Mouse (Mus musculus): ENCODE measurements at regions not wholly inside any gene's neighbourhood (a gene's known extent, or its start where the extent isn't known, plus 50 kb on each side); places are given as distances from the start of the nearest gene placed in this dataset.

DNA sequence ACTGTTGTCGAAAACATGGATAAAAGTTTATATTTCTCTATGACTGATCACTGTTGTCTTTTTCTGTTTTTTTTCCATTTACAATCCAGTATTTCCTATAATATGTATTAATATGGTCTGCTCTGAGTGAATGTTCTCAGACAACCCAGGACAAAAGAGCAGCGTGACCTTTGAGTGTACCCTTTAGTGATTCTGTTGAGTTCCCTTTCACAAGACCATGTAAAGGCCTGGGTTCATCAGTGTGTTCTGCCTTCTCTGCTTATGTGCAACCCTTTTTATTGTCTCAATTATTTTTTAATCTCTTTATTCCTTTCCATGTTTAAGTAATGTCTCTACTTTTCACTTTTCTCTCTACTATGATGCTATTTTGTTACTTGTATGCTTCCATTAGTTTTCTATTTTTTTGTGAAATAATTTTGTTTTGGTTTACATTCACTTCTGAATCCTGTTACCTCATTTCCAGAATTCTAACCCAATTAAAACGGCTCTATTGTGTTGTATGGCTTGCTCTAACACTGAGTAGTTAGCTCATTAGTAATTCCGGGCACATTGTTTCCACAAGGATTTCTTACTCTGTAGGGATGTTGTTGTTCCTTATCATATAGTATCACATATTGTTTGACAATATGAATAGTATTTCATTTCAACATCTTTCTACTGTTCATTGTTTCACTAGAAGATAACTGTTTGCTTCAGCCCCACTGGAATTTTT is 523.9 kb upstream of the Hsf2 start:
- TF ChIP-seq CTCF (IDR thresholded peaks at IDR 0.05), result no peak
- no peak overlapping the region for H3K27ac ChIP-seq
- no peak overlapping the region for H3K4me3 ChIP-seq
- intact Hi-C loops (cut with DNase I), result no loop called here
- DNase-seq, result no peak

DNA sequence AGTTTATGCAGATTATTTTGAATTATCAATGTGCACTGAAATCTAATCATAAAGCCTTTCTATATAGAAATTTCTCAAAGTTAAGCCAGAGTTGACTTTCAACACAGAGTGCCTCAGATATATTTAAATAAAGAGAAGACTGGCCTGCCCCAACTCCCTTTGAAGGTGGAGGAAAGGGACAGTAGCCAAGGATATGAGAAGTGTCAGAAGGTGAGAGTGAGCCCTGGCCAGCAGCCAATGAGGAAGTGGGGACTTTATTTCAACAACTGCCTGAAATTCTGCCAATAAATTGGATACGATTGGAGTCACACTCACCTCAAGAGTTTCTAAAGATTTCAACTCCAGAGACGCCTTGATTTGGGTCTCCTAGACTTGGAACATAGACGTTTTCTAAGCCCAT is 523.0 kb upstream of the Hsf2 start:
- intact Hi-C loops (cut with DNase I), result no loop called here
- no peak overlapping the region for H3K27ac ChIP-seq
- no peak for TF ChIP-seq CTCF (IDR thresholded peaks at IDR 0.05)
- DNase-seq, result no peak
- H3K4me3 ChIP-seq, result no peak overlapping the region

DNA sequence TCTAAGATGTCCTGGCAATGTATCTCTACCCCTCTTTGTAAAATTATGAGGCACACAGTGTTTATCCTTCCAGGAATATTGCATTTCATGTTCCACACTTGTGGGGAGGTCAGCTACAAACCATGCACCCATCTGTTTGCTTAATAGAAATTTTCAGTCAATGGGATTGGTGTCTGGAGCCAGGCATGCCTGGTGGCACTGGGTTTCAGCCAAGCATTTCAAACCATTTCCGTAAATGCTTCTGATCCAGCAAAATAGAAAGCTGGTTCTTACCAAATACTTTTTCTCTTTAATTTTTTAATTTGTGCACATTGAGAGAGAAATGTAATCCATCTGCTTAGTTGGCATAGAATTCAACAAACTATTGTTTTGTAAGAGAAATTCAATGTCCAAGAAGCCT is 517.3 kb upstream of the Hsf2 start:
- intact Hi-C loops (cut with DNase I), result no loop called here
- Histone ChIP-seq H3K4me3 (no peak overlapping the region), H3K27ac (0 out of 2 replicates have a peak overlapping the region, but pooled peaks have one; percentile 20)
- DNase-seq, result no peak
- TF ChIP-seq CTCF (IDR thresholded peaks at IDR 0.05), result no peak

DNA sequence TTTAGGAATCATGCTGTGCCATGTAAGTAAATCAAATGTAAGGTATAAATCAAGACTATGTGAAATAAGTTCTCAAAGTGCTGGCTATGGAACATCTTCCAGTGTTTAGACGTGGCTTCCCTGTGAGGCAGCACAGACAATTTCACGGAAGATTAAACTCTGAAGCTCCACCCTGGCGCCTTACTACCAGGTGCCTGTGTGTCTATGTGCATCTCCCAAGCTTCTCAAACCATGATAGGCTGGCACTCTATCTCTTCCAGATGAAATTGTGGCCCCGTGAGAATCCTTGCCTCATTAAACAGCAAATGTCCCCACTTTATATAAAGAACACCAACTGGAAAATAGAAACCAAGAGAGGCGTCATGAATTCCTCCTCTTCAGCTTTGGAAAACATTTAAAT is 511.4 kb upstream of the Hsf2 start:
- no peak for DNase-seq
- Histone ChIP-seq H3K4me3 (no peak overlapping the region), H3K27ac (no peak overlapping the region)
- intact Hi-C loops (cut with DNase I), result no loop called here
- TF ChIP-seq CTCF (IDR thresholded peaks at IDR 0.05), result no peak

DNA sequence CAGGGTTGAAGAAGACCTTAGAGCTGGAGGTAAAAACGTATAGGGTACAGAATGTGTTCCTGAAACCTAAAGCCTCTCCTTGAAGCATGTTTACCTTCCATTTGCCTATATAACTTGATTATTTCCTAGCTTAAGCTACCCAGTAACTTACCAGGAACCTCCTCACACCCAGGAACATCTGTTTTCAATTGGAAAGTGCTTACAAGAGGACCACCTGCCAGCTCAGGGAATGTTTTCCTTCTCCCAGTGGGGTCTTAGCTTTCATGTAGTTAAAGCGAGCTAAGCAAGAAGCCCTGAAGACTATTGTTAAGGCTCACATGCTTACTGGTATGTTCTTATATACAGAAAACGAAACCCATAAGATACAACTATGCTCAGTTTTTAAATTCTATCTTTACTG is 506.6 kb upstream of the Hsf2 start:
- Histone ChIP-seq H3K4me3 (no peak overlapping the region), H3K27ac (no peak overlapping the region)
- no peak for TF ChIP-seq CTCF (IDR thresholded peaks at IDR 0.05)
- intact Hi-C loops (cut with DNase I), result no loop called here
- DNase-seq, result no peak

DNA sequence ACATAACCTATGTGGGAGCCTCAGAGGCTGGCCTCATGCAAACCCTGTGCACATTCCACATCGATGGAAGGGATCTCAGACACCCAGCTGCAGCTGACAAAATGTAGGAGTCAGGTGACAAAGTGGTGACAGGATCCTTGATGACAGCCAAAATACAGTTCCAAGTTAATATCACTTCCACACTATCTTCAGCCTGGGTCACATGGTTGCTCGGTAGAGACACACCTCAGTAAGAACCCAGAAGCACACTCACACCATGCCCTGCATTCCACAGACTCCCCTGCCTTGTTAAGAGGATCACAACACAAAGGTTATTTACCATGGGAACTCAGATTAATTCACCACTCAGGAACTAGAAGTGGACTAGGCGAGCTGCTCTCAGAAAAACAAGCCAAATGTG is 505.4 kb upstream of the Hsf2 start:
- no peak for TF ChIP-seq CTCF (IDR thresholded peaks at IDR 0.05)
- no peak overlapping the region for H3K27ac ChIP-seq
- no peak overlapping the region for H3K4me3 ChIP-seq
- no peak for DNase-seq
- intact Hi-C loops (cut with DNase I), result no loop called here

DNA sequence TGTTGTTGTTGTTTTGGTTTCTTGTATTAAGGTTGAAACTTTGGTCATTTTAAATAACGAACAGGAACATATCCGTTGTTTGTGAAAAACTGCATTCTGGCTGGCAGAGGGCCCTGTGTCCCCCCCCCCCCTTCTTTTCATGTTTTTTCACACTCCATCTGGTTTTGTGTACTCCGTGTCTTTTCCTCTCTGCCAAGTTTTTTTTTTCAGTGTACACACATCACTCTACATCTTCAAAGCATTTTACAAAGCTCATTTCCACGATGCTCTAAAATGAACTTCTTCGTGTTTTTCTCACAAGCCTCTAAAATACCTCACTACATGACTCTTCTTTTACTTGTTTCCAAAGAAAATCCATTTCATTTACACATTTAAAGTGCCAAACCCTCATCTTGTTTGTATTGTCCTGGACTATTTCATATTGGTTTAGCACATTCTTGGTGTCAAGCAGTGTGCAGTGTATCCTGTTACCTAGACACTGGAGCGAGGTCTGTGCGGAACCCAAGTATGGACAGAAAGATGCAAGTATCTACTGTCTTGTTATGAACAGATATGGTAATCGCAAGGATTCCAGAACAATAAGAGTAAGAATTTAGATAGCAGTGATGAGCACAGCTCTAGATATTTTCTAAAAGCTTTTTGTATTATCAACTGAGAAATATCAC is 503.5 kb upstream of the Hsf2 start:
- H3K27ac ChIP-seq, result no peak overlapping the region

DNA sequence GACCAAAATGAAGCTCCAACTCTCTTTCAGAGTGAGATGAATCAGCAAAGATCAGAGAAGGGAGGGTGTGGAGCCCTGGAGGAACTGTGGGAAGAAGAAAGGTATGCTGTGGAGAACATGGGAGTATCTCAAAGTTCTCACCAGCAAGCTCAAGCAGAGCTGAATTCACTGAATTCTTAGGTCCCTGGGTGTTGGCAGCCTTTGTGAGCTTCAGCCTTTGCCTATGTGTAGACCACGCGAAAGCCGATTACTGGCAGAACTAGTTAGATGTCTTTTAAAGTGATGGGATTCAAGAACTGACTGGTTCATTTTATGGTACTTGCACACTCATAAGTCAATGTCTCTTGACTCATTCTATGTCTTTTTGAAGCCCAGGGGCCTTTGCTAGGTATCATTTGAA is 491.2 kb upstream of the Hsf2 start:
- TF ChIP-seq CTCF (IDR thresholded peaks at IDR 0.05), result no peak
- Histone ChIP-seq H3K27ac (no peak overlapping the region), H3K4me3 (no peak overlapping the region)
- intact Hi-C loops (cut with DNase I), result no loop called here
- DNase-seq, result no peak

More for the DNA sequence above, 503.5 kb upstream of the Hsf2 start:
- intact Hi-C loops (cut with DNase I), result no loop called here
- DNase-seq, result no peak
- TF ChIP-seq CTCF (IDR thresholded peaks at IDR 0.05), result no peak
- no peak overlapping the region for H3K4me3 ChIP-seq

DNA sequence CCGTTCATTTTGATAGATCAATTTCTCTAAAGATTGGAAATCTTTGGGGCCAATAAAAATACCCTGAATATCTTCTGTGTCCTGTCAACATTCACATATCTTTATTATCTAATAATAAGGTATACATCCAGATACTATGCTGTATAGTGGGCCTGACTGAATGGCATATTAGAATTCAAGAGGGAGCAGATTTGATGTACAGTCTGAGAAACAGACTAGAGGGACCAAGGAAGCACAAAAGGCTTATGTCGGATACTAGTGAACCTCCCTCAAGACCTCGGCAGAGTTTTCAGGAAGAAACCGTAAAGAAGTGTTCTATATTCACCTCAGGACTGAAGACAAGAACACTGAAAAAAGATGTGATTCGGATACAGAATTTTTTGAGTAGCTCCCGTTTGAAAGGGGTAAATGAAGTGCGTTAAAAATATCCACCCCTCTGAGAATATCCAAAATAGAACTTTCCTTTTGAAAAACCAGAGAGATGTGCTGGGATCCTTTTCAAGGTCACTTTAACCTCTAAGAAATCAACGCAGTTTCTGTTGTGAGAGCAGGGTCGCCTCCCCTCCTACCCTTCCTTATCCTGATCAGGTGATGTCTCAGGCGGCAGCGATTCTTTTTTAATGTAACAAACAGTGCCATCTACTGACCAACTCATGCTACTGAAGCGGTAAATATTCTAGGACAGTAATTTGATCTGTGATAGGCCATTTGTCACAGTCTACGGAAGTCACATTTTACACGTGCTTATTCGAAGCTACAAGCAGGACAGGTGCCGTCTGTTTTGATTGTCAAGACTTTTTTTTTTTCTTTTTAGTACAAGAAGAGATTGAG is 485.1 kb upstream of the Hsf2 start:
- H3K4me3 ChIP-seq, result peak overlapping the region; percentile 50
- no peak for DNase-seq
- intact Hi-C loops (cut with DNase I), result loop anchor here (1.0 kb wide), 1 partner anchor 632 kb away; no protein-coding TSS in a partner anchor
- peak overlapping the region; percentile 16; the same call in 1 of the 2 replicates for H3K27ac ChIP-seq
- peak; percentile 84 for TF ChIP-seq CTCF (IDR thresholded peaks at IDR 0.05)

DNA sequence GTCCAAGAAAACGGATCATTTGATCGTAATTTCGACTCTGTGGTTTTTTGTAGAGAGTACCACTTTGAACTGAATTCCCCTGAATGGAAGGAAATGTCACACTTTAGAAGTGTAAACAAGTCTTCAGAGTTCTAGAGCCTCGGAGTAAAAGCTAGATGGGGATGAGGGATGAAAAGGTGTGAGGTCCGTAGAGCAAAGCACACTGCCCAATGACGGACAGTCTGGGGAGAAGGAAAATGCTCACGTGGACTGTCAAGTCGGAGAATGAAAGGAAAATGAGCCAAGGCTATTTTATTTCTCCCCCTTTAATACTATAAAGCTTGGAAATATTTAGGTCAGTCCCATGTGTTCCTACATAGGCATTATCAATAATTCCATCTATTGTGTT is 484.5 kb upstream of the Hsf2 start:
- no peak for TF ChIP-seq CTCF (IDR thresholded peaks at IDR 0.05)
- no peak for DNase-seq
- Histone ChIP-seq H3K27ac (no peak overlapping the region), H3K4me3 (no peak overlapping the region; the same call in 1 of the 2 replicates)
- intact Hi-C loops (cut with DNase I), result loop anchor here (1.0 kb wide), 1 partner anchor 632 kb away; no protein-coding TSS in a partner anchor

DNA sequence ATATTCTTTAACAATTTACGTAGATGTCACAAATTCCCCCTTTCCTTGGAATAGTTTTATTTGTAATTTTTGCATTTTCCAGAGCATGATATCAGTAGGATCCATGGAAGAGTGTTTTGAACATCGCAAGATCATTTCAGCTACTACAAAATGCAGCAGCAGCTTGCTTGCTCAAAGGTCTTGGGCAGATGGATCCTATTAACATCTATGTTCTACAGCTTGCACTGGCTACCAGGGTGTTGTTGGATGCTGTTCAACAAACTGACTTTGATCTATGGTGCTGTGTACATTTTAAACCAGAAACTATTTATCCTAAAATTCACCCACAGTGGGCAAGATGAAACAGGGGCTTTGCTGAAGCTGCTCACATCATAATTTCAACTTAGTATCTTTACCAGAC is 448.5 kb upstream of the Hsf2 start:
- DNase-seq, result no peak
- H3K27ac ChIP-seq, result no peak overlapping the region
- no peak for TF ChIP-seq CTCF (IDR thresholded peaks at IDR 0.05)
- H3K4me3 ChIP-seq, result no peak overlapping the region
- intact Hi-C loops (cut with DNase I), result no loop called here

DNA sequence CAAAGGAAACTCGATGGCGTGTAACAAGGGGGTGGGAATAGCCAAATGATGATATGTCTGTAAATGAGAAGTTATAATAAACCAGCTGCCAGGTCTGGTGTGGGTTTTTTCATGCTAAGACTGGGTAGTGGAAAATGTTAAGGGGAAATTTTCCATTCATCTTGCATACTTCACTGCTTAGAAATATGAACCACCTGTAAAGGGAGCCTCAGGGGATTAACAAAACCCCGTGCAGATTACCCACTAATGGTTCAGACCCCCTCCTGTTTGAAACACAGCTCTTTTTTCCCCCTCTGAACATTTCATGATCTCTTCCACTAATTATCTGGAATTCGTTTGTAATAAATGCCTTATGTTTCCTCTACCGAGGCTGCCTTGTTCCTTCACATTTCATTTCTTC is 446.0 kb upstream of the Hsf2 start:
- intact Hi-C loops (cut with DNase I), result no loop called here
- TF ChIP-seq CTCF (IDR thresholded peaks at IDR 0.05), result no peak
- Histone ChIP-seq H3K27ac (no peak overlapping the region), H3K4me3 (no peak overlapping the region)
- DNase-seq, result no peak

DNA sequence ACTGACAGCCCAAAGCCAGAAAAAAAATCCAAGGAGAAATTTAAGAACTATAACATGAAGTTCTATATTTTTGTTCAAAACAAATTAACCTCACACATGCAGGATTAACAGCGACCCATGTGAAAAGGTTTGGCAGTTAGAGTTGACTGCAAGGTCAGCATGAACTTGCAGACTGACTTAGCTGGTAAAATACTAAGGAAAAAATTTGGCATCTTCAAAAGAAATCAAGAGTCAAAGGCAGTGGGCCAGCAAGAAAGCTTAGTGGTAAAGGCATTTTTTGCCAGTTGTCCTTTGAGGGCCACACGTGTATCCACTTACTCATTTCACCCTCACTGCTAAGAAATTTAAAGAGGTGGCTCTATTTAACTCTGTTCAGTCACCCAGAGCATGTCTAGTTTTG is 440.2 kb upstream of the Hsf2 start:
- TF ChIP-seq CTCF (IDR thresholded peaks at IDR 0.05), result no peak
- DNase-seq, result no peak
- no peak overlapping the region for H3K4me3 ChIP-seq
- no peak overlapping the region for H3K27ac ChIP-seq
- intact Hi-C loops (cut with DNase I), result no loop called here
